Mouse (Mus musculus): ENCODE results near the gene Gbp2.
A peak's percentile ranks its signal among the peaks of the same experiment; 100 is the strongest.

Gbp2 gene

DNA sequence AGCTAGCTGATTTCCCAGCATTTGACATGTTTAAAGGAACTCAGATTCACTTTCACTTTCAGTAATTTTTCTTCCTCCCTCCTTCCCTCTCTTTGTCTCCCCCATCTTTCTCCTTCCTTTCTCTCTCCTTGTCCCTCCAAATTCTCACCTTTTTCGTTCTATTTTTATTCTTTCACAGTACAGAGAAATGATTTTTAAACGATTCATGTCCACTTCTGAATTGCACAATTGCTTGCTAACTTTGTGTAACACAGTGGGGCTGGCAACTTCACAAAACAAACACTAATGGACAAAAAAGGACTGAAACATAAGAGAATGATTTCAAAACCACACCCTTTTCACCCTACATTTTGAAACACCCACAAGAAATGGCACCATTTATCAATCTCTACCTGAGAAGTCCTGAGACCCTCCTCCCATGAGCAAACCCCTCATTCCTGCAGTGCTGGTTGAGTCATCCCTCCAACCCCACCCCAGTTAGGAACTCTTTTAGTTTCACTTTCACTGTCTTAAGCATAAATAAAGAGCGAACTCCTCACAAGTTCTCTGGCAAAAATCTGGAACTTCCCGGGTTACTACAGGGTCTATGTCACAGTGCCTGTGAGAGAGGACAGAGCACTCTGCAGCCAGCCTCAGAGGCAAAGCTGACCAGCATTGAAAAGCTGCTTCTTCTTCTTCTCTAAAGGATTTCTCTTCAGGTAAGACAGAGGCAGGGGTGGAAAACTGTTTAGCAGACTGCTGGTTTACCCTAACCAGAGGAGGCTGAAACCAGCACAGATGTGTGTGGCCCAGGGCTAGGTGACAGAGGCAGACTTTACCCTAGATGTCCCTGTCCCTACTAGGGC, at the start of gene Gbp2:
Gene Gbp2, plus strand, starts transcription at position 492 of the 845 bp plus-strand sequence.
- peak; percentile 67 to 85 for DNase-seq

GRCm38 (mm10) chr3:142570738-142571137, 49.7 kb upstream of the Gbp2 start:
- no peak for DNase-seq

DNA sequence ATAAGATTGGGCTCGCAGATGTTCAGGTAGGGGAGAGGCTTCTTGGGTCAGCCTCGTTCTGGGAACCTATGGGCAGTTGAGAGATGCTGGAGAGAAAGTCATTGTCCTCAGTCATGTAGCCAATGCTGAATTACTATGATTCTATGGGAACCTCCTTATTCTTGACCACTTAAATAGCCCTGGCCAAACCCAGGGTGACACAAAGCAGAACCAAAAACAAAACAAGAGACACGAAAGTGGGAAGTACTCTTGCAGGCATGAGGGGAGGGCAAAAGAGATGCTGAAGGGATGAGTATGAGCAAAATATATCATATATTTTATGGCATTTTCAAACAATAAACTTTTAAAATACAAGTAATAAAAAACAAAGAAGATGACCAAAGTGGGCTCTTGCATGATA, 43.3 kb upstream of the Gbp2 start:
- no peak for DNase-seq

DNA sequence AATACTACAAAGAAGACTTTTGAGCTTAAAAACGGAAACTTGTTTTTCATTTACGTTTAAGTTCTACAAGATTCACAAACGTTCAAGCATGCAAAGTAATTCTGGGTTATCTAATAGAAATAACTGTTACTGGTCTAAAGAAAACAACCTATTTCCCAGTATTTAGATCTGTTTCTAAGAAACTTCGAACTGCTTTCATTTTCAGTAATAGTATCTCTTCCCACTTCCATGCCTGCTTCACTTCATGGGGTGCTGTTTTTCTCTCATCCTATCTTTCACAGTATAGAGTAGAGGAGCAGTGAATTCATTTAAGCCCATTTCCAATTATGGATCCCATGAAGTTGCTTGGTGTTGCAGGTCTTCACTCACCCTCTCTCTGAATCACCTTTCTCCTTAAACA, 42.1 kb upstream of the Gbp2 start:
- DNase-seq: no peak

GRCm38 (mm10) chr3:142583067-142583466, 37.3 kb upstream of the Gbp2 start:
- no peak for DNase-seq

DNA sequence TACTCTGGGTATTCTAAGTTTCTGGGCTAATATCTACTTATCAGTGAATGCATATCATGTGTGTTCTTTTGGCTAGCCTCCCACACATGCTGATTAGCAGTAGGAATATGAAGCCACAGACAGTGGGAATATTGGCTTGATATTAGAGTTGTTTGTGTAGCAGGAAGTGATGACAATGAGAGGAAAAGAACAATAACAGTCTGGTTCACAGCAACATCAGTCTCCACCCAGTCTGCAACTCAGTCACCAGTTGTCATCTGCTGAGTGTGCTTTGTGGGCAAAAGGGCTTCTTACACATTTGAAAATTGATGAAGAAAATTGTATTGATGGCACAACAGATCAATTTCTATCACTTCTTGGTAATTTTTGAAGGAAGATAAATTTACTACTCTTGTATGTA, 33.0 kb upstream of the Gbp2 start:
- DNase-seq: peak in 1 of 2 experiments; percentile 2

DNA sequence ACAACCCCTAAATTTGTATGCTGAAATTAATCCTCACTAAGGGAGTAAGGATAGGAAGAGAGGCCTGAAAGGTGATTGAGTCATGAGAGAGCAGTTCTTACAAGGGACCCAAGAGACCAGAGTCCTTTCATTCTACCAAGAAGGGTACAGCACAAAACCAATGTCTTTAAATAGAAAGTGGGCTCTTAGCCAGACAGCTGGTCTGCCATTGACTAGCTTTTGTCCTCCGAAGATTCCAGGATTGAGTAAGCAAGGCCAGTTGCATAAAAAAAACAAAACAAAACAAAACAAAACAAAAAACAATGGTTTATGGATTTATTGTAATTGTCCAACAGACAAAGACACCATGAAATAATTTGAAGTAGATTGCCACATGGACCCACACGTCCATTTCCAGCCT, 31.5 kb upstream of the Gbp2 start:
- no peak for DNase-seq

DNA sequence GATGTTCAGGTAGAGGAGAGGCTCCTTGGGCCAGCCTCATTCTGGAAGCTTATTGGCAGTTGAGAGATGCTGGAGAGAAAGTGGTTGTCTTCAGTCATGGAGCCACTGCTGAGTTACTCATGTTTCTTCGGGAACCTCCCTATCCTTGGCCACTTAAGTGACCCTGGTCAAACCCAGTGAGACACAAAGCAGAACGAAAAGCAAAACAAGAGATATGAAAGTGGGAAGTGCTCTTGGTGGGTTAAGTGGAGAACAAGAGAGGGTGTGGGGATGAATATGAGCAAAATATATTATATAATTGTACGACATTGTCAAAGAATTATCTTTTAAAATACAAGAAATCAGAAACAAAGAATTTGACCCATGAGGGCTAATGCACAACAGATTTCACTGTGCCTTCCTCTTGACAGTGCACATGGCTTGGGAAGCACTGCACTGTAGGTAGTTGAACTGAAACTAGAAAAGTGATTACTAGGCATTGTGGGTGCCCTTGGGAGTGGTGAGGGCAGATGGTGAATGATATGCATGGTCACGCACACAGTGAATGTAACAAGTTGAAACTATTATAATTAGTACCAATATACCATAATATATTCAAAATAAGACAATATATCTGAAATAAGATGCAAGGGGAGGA, 29.9 kb upstream of the Gbp2 start:
- no peak for DNase-seq

GRCm38 (mm10) chr3:142594547-142594946, 25.9 kb upstream of the Gbp2 start, which contains the start of gene Gbp2b:
Gene Gbp2b, plus strand, starts transcription at chr3:142594847.
- DNase-seq: no peak

GRCm38 (mm10) chr3:142597923-142598322, 22.5 kb upstream of the Gbp2 start:
- DNase-seq: no peak

- no peak for DNase-seq
These were observed 18.7 kb upstream of the Gbp2 start for GRCm38 (mm10) chr3:142601675-142602074.

DNA sequence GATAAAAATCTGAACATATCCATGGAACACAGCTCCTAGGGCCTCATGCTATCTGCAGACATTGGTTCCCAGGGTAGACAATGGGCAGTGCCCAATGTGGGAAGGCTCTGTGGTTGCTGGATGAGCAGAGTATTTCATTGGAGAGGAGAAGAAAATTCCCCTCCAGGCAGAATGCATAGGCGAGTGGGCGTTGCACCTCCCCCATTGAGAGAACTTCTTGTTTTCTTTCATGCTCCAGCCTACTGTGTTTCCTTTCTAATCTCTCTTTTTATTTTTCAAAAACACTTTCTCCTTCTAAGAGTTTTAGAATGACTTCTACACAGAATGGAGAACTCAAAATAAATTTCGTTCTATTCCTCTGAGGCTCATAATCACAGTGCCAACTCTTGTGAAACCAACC, 1.7 kb upstream of the Gbp2 start:
- DNase-seq: peak in 1 of 2 experiments; percentile 5

DNA sequence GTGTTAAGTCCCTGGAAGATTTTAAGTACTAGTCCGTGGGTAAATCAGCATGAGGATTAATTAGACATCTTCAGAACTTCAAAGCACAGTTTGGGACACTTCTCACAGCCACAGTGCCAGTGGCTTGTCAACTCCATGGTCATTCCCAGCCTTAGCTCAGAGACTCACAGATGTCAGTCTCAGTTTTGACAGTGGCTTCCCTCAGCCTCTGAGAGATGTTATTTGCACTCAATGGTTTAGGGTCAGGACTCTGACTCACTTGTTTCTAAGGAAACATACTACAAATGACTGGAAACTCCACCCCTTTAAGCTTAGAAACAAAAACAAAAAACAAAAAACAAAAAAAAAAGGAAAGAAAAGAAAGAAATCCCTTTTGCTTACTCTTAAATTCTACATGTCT, 796 bp upstream of the Gbp2 start:
- peak in 1 of 2 experiments; percentile 9 for DNase-seq

DNA sequence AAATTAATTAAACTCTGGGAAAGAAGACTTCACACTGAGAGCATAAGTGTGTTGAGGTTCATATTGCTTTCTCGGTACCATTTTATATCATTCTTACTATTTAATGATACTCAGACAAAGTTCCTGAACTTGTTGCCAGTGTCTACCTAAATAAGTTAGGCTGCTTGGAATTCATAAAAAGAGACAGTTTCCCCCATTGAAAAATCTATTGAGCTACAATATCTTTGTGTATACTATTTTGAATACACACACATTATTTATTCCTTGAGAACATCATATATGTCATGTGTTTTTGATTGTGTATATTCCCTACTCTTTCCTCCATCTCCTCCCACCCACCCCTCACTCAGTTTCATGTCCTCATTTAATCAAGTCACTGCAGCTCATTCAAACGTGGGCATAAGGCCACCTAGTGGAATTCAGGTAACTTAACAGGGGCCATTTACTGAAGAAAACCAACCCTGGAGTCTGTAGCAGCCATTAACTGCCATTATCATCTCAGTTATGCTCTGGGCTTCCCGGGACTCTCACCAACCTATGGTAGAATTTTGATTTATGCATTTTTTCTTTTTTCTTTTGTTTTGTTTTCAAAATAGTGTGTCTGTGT, 657 bp downstream of the Gbp2 start:
- DNase-seq: peak in 1 of 2 experiments; percentile 22

GRCm38 (mm10) chr3:142630385-142630784, 10.0 kb downstream of the Gbp2 start:
- DNase-seq: no peak

DNA sequence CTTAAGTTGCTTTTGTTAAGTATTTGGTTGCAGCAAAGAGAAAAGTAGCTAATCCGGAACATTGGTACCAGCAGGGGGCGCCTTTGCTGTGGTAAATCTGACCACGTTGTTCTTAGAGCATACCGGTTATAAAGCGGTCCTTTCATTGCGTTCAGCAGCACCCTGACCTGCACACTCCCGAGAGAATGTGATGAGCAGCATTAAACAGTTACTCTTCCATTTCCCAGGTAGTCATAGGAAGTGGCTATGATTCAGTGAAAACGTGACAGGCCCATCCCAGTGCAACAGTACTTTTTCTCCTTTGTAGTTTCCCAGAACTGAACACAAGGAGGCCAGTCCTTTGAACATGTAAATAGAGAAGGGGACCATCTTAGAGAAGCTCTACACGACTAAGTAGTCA, 19.8 kb downstream of the Gbp2 start:
- peak; percentile 56 to 57 for DNase-seq

DNA sequence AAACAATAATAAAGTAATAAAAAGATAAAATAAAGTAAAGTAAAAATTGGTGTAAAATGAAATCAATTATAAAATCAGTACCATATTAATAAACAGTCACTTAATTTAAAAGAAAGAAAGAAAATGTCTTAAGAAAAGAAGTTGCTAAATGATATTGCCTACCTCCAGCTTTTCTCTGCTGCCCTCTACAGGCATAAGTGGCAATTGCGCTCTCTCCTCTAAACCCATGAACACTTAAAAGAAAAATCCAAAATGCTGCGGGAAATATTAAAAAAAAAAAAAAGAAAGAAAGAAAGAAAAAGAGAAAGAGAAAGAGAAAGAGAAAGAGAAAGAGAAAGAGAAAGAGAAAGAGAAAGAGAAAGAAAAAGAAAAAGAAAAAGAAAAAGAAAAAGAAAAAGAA, 25.5 kb downstream of the Gbp2 start:
- peak; percentile 50 to 66 for DNase-seq

DNA sequence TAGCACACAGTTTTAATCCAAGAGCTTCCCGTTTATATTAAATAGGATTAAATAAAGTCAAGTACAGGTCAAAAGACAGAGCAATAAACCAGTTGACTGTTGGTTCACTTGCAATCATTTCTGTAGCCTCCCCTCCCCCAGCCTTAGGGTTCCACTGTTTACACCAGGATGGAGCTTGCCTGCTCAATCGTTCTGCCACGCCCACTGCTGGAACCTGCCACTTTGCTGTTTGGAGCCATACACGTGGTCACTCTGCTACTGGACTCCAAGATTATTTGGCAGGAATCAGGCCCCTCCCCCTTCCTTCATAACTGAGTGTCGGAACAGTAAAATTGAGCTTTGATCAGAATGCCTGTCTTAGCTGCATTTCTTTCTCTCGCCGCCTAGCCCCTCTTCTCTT, 27.4 kb downstream of the Gbp2 start:
- DNase-seq: peak; percentile 15 to 45

DNA sequence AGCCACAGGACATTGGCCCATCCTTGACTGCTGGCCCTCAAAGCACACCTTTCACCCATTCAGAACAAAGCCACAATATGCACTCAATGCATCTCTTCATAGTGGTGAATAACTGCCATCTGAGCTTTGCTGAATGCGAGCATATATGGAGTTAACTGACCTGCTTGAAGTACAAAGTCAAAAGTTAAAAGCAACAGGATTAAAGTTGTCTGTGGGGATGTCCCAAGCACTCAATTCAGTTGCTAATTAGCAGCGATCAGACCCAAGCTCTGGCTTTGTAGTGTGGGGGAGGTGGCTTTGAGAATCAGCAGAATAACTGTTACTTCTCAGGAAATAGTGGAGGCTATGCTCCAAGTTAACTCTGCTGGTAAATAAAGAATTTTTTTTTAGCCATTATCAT, 29.8 kb downstream of the Gbp2 start:
- DNase-seq: no peak

DNA sequence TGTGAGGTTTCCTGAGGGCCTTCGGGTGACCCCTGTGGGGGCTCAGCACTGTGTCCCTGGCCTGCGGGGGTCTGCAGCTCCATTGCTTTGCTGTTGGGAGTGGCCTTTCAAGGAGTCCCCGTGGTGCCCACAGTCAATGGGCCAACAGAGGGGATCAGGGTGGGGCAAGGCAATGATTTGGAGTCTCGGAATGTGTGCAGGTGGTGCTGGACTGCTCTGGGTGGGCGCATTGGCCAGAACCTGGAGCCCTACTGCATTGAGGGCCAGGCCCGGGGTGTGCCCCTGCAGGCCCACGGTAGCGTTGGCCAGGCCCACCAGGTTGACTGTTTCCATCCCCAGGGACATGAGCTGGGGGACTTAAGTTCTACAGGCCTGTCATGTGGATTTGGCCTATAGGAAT, 44.3 kb downstream of the Gbp2 start:
- DNase-seq: no peak

- DNase-seq: no peak
These were observed 54.2 kb downstream of the Gbp2 start for GRCm38 (mm10) chr3:142674607-142675006.

Data from lung, adult 18-20 months (tissue).